Mouse (Mus musculus): ENCODE measurements at regions not wholly inside any gene's neighbourhood (a gene's known extent, or its start where the extent isn't known, plus 50 kb on each side); places are given as distances from the start of the nearest gene placed in this dataset.

GRCm38 (mm10) chr13:26980475-26980874, 76.9 kb upstream of the Prl start:
- Histone ChIP-seq H3K4me3 (replicated peaks) (no peak overlapping the region), H3K4me1 (no peaks in the 10 kb centered on the region), H3K4me2 (no peak overlapping the region), H3K9me3 (replicated peaks) (no peaks in the 10 kb centered on the region), H3K36me3 (no peaks in the 10 kb centered on the region), H3K27me3 (no peaks in the 10 kb centered on the region), H3K27ac (no peak overlapping the region), H3K9ac (no peak overlapping the region)
- 70% methylated on average over 1 of the region's 1 CpGs for WGBS
- no peak for ATAC-seq (replicated peaks; ENCODE audit: low FRiP score)
